Comparison of ENCODE assay signal across 8 mouse cellular contexts in genomic region chr13:55418004-55418403, GRCm38 (mm10). TPM values are rescaled to one million over a fixed set of nuclear protein-coding genes. Genes with fewer than 3 reads are reported as not detected.
A peak's percentile ranks its signal among the peaks of the same experiment; 100 is the strongest.
DNase-seq lines count a peak whose midpoint lies in the region; ATAC-seq lines count a peak whose summit lies in the region.

No protein-coding gene starts in this region.

- H3K36me3 ChIP-seq in embryonic facial prominence, embryonic 12.5 days: no peaks in the 10 kb centered on the region
- H3K36me3 ChIP-seq in kidney, embryonic 15.5 days: no peaks in the 10 kb centered on the region
- no peaks in the 10 kb centered on the region for H3K36me3 ChIP-seq in limb, embryonic 15.5 days

- H3K27me3 ChIP-seq in embryonic facial prominence, embryonic 12.5 days: peaks cover 71% of the 10 kb centered on the region
- H3K27me3 ChIP-seq in kidney, embryonic 15.5 days: peaks cover 70% of the 10 kb centered on the region
- H3K27me3 ChIP-seq in limb, embryonic 15.5 days: peaks cover 59% of the 10 kb centered on the region

- peak; percentile 74 for DNase-seq in 3T3-L1 (ENCODE audit: low read depth, low spot score)
- peak; percentile 90 for DNase-seq in adrenal gland, postnatal 25 days
- peak; percentile 85 for DNase-seq in heart, adult 9 months (ENCODE audit: low spot score in 2 of 2)
- peak; percentile 76 to 82 for DNase-seq in monocyte, adult 2 months (ENCODE audit: low read depth in 1 of 2, low spot score in 2 of 2)
- peak; percentile 80 to 91 for DNase-seq in spleen, postnatal 14 days (ENCODE audit: low spot score in 2 of 2)

- no peak overlapping the region for H3K27ac ChIP-seq in embryonic facial prominence, embryonic 12.5 days
- no peak overlapping the region for H3K27ac ChIP-seq in kidney, embryonic 15.5 days
- H3K27ac ChIP-seq in limb, embryonic 15.5 days: no peak overlapping the region

- WGBS in embryonic facial prominence, embryonic 12.5 days: 12% methylated on average over 12 of the region's 12 CpGs
- 6% methylated on average over 12 of the region's 12 CpGs for WGBS in kidney, embryonic 15.5 days
- WGBS in limb, embryonic 15.5 days: 9% methylated on average over 12 of the region's 12 CpGs

- no peaks in the 10 kb centered on the region for H3K9me3 ChIP-seq in embryonic facial prominence, embryonic 12.5 days
- H3K9me3 ChIP-seq in kidney, embryonic 15.5 days (replicated peaks): no peaks in the 10 kb centered on the region
- H3K9me3 ChIP-seq in limb, embryonic 15.5 days: no peaks in the 10 kb centered on the region

- peaks cover 21% of the 10 kb centered on the region for H3K4me1 ChIP-seq in embryonic facial prominence, embryonic 12.5 days
- peaks cover 31% of the 10 kb centered on the region for H3K4me1 ChIP-seq in kidney, embryonic 15.5 days
- H3K4me1 ChIP-seq in limb, embryonic 15.5 days: peaks cover 33% of the 10 kb centered on the region

- no peak overlapping the region for H3K4me3 ChIP-seq in embryonic facial prominence, embryonic 12.5 days
- H3K4me3 ChIP-seq in kidney, embryonic 15.5 days (replicated peaks): no peak overlapping the region
- H3K4me3 ChIP-seq in limb, embryonic 15.5 days: no peak overlapping the region

- no peak for ATAC-seq in embryonic facial prominence, embryonic 12.5 days (ENCODE audit: insufficient number of reproducible peaks, insufficient read depth, low FRiP score, low TSS enrichment)
- peak; percentile 68; the same call in 1 of the 2 replicates for ATAC-seq in kidney, embryonic 15.5 days (replicated peaks; ENCODE audit: low FRiP score)
- no peak for ATAC-seq in limb, embryonic 15.5 days (ENCODE audit: insufficient number of reproducible peaks, low FRiP score, low TSS enrichment, low read depth)

- H3K9ac ChIP-seq in embryonic facial prominence, embryonic 12.5 days: no peak overlapping the region
- no peak overlapping the region for H3K9ac ChIP-seq in kidney, embryonic 15.5 days
- H3K9ac ChIP-seq in limb, embryonic 15.5 days: no peak overlapping the region

- peak overlapping the region; percentile 10; the same call in 1 of the 2 replicates for H3K4me2 ChIP-seq in embryonic facial prominence, embryonic 12.5 days (replicated peaks)
- H3K4me2 ChIP-seq in kidney, embryonic 15.5 days: 0 out of 2 replicates have a peak overlapping the region, but pooled peaks have one; percentile 5
- H3K4me2 ChIP-seq in limb, embryonic 15.5 days: 0 out of 2 replicates have a peak overlapping the region, but pooled peaks have one; percentile 21

RNA-seq across cellular contexts. Expression of gene Pfn3, which starts 3.0 kb away (rescaled TPM):
- total RNA-seq in adrenal gland, postnatal 25 days (2021): not detected in 2 replicates
- not detected in 2 replicates for polyA plus RNA-seq in embryonic facial prominence, embryonic 12.5 days (2016; fragmentation: Nextera tagmentation; extraction: Ambion mirVana)
- not detected in 2 replicates for polyA plus RNA-seq in kidney, embryonic 15.5 days (2015; fragmentation: Nextera tagmentation; extraction: Ambion mirVana)
- not detected in 2 replicates for polyA plus RNA-seq in limb, embryonic 15.5 days (2015; fragmentation: Nextera tagmentation; extraction: Ambion mirVana)

RNA-seq across cellular contexts. Expression of gene F12, which starts 8.6 kb away (rescaled TPM):
- 0.15 and 3.3 TPM in 2 replicates for total RNA-seq in adrenal gland, postnatal 25 days (2021)
- 0.08 and 0.11 TPM in 2 replicates for polyA plus RNA-seq in embryonic facial prominence, embryonic 12.5 days (2016; fragmentation: Nextera tagmentation; extraction: Ambion mirVana)
- polyA plus RNA-seq in kidney, embryonic 15.5 days (2015; fragmentation: Nextera tagmentation; extraction: Ambion mirVana): 0.59 and 2.1 TPM in 2 replicates
- polyA plus RNA-seq in limb, embryonic 15.5 days (2015; fragmentation: Nextera tagmentation; extraction: Ambion mirVana): 0.17 TPM in 1 of 2 replicates, not detected in the other

RNA-seq across cellular contexts. Expression of gene Slc34a1, which starts 20.0 kb away (rescaled TPM):
- total RNA-seq in adrenal gland, postnatal 25 days (2021): not detected in 2 replicates
- not detected in 2 replicates for polyA plus RNA-seq in embryonic facial prominence, embryonic 12.5 days (2016; fragmentation: Nextera tagmentation; extraction: Ambion mirVana)
- 163 and 180 TPM in 2 replicates for polyA plus RNA-seq in kidney, embryonic 15.5 days (2015; fragmentation: Nextera tagmentation; extraction: Ambion mirVana)
- 0.20 TPM in 1 of 2 replicates, not detected in the other for polyA plus RNA-seq in limb, embryonic 15.5 days (2015; fragmentation: Nextera tagmentation; extraction: Ambion mirVana)

RNA-seq across cellular contexts. Expression of gene Grk6, which starts 26.9 kb away (rescaled TPM):
- 47.9 and 62.1 TPM in 2 replicates for total RNA-seq in adrenal gland, postnatal 25 days (2021)
- polyA plus RNA-seq in embryonic facial prominence, embryonic 12.5 days (2016; fragmentation: Nextera tagmentation; extraction: Ambion mirVana): 68.3 and 73.0 TPM in 2 replicates
- 41.6 and 45.9 TPM in 2 replicates for polyA plus RNA-seq in kidney, embryonic 15.5 days (2015; fragmentation: Nextera tagmentation; extraction: Ambion mirVana)
- 34.3 and 39.0 TPM in 2 replicates for polyA plus RNA-seq in limb, embryonic 15.5 days (2015; fragmentation: Nextera tagmentation; extraction: Ambion mirVana)

RNA-seq across cellular contexts. Expression of gene Prr7, which starts 46.1 kb away (rescaled TPM):
- 3.8 and 3.9 TPM in 2 replicates for total RNA-seq in adrenal gland, postnatal 25 days (2021)
- 1.1 and 1.3 TPM in 2 replicates for polyA plus RNA-seq in embryonic facial prominence, embryonic 12.5 days (2016; fragmentation: Nextera tagmentation; extraction: Ambion mirVana)
- 0.70 and 0.75 TPM in 2 replicates for polyA plus RNA-seq in kidney, embryonic 15.5 days (2015; fragmentation: Nextera tagmentation; extraction: Ambion mirVana)
- 0.38 and 1.2 TPM in 2 replicates for polyA plus RNA-seq in limb, embryonic 15.5 days (2015; fragmentation: Nextera tagmentation; extraction: Ambion mirVana)

Comparison
In these comparisons a context has a peak if more than half of its experiments do, and no peak if none do; other contexts are left out.
1. RNA of gene Slc34a1, which starts 20.0 kb away (polyA plus RNA-seq): 163 to 180 TPM in kidney, embryonic 15.5 days; 0.20 TPM in limb, embryonic 15.5 days and not detected in embryonic facial prominence, embryonic 12.5 days; every median in the first group is over 100 times any median in the second.
2. Peak in every context shown above with its lines, with median percentiles within 50 percentile points of each other: DNase-seq and H3K4me2 ChIP-seq.